Mouse (Mus musculus): ENCODE measurements around the gene Tbx6. TPM values are rescaled to one million over a fixed set of nuclear protein-coding genes. Genes with fewer than 3 reads are reported as not detected.

Gene Tbx6
- polyA plus RNA-seq, 1 experiment from 2014 or later: 0.79 TPM

- Histone ChIP-seq H3K36me3 (ENCODE audit: control insufficient read depth, insufficient read depth, low read length) (peaks cover 7% of the 10 kb centered on the region; the same call in 1 of the 2 replicates), H3K27ac (ENCODE audit: low read depth, low read length) (no peak overlapping the region), H3K9me3 (ENCODE audit: control insufficient read depth, low read length) (no peaks in the 10 kb centered on the region), H3K9ac (ENCODE audit: low read depth, low read length) (no peak overlapping the region), H3K4me1 (replicated peaks; ENCODE audit: control insufficient read depth, insufficient read depth, low read length) (peaks cover 7% of the 10 kb centered on the region), H3K4me3 (ENCODE audit: low read depth, low read length) (no peak overlapping the region), H3K27me3 (ENCODE audit: control insufficient read depth, insufficient read depth, low read length) (no peaks in the 10 kb centered on the region), H3K4me2 (replicated peaks; ENCODE audit: low read depth, low read length) (no peak overlapping the region)
- DNase-seq (ENCODE audit: low spot score): no peak
- 81% methylated on average over 4 of the region's 4 CpGs for WGBS
- ATAC-seq (ENCODE audit: low FRiP score): no peak
Measured at GRCm38 (mm10) chr7:126794271-126794605, 13.0 kb downstream of the Tbx6 start.

GRCm38 (mm10) chr7:126795387-126796317 is 14.4 kb downstream of the Tbx6 start:
- H3K36me3 ChIP-seq (ENCODE audit: control insufficient read depth, insufficient read depth, low read length): 0 out of 2 replicates have a peak, but pooled peaks cover 3% of the 10 kb centered on the region
- H3K4me3 ChIP-seq (ENCODE audit: low read depth, low read length): no peak overlapping the region
- H3K27me3 ChIP-seq (ENCODE audit: control insufficient read depth, insufficient read depth, low read length): no peaks in the 10 kb centered on the region
- no peak overlapping the region for H3K9ac ChIP-seq (ENCODE audit: low read depth, low read length)
- H3K4me1 ChIP-seq (replicated peaks; ENCODE audit: control insufficient read depth, insufficient read depth, low read length): peaks cover 7% of the 10 kb centered on the region
- DNase-seq (ENCODE audit: low spot score) (no peak), ATAC-seq (ENCODE audit: low FRiP score) (no peak)
- no peak overlapping the region for H3K4me2 ChIP-seq (replicated peaks; ENCODE audit: low read depth, low read length)
- H3K27ac ChIP-seq (ENCODE audit: low read depth, low read length): no peak overlapping the region
- 78% methylated on average over 16 of the region's 16 CpGs for WGBS
- H3K9me3 ChIP-seq (ENCODE audit: control insufficient read depth, low read length): no peaks in the 10 kb centered on the region

- ATAC-seq (ENCODE audit: low FRiP score) (no peak), DNase-seq (ENCODE audit: low spot score) (no peak)
- Histone ChIP-seq H3K4me3 (ENCODE audit: low read depth, low read length) (no peak overlapping the region), H3K36me3 (ENCODE audit: control insufficient read depth, insufficient read depth, low read length) (0 out of 2 replicates have a peak, but pooled peaks cover 3% of the 10 kb centered on the region), H3K27me3 (ENCODE audit: control insufficient read depth, insufficient read depth, low read length) (no peaks in the 10 kb centered on the region), H3K4me1 (replicated peaks; ENCODE audit: control insufficient read depth, insufficient read depth, low read length) (peaks cover 2% of the 10 kb centered on the region), H3K4me2 (replicated peaks; ENCODE audit: low read depth, low read length) (no peak overlapping the region), H3K27ac (ENCODE audit: low read depth, low read length) (no peak overlapping the region), H3K9me3 (ENCODE audit: control insufficient read depth, low read length) (no peaks in the 10 kb centered on the region), H3K9ac (ENCODE audit: low read depth, low read length) (no peak overlapping the region)
- 80% methylated on average over 8 of the region's 8 CpGs for WGBS
Measured at GRCm38 (mm10) chr7:126796350-126796932, 15.2 kb downstream of the Tbx6 start.

- Histone ChIP-seq H3K4me1 (replicated peaks; ENCODE audit: control insufficient read depth, insufficient read depth, low read length) (peaks cover 2% of the 10 kb centered on the region), H3K36me3 (ENCODE audit: control insufficient read depth, insufficient read depth, low read length) (0 out of 2 replicates have a peak, but pooled peaks cover 3% of the 10 kb centered on the region), H3K27ac (ENCODE audit: low read depth, low read length) (peak within 1 kb of the TSS; percentile 88), H3K27me3 (ENCODE audit: control insufficient read depth, insufficient read depth, low read length) (no peaks in the 10 kb centered on the region), H3K9me3 (ENCODE audit: control insufficient read depth, low read length) (no peaks in the 10 kb centered on the region), H3K4me3 (ENCODE audit: low read depth, low read length) (peak within 1 kb of the TSS; percentile 75), H3K9ac (ENCODE audit: low read depth, low read length) (peak within 1 kb of the TSS; percentile 88), H3K4me2 (replicated peaks; ENCODE audit: low read depth, low read length) (peak within 1 kb of the TSS; percentile 89)
- WGBS: 35% methylated on average over 21 of the region's 21 CpGs
- DNase-seq (ENCODE audit: low spot score) (no peak), ATAC-seq (ENCODE audit: low FRiP score) (no peak)
Measured at GRCm38 (mm10) chr7:126797411-126798126, 16.3 kb downstream of the Tbx6 start, which contains the start of gene Fam57b. Gene Fam57b (plus strand): TSS chr7:126797668.

- 1% methylated on average over 40 of the region's 40 CpGs for WGBS
- Histone ChIP-seq H3K27me3 (ENCODE audit: control insufficient read depth, insufficient read depth, low read length) (no peaks in the 10 kb centered on the region), H3K36me3 (ENCODE audit: control insufficient read depth, insufficient read depth, low read length) (0 out of 2 replicates have a peak, but pooled peaks cover 3% of the 10 kb centered on the region), H3K9me3 (ENCODE audit: control insufficient read depth, low read length) (no peaks in the 10 kb centered on the region), H3K4me2 (replicated peaks; ENCODE audit: low read depth, low read length) (peak overlapping the region; percentile 89), H3K4me3 (ENCODE audit: low read depth, low read length) (peak overlapping the region; percentile 75), H3K4me1 (replicated peaks; ENCODE audit: control insufficient read depth, insufficient read depth, low read length) (peaks cover 2% of the 10 kb centered on the region), H3K9ac (ENCODE audit: low read depth, low read length) (peak overlapping the region; percentile 88), H3K27ac (ENCODE audit: low read depth, low read length) (peak overlapping the region; percentile 88)
- no peak for ATAC-seq (ENCODE audit: low FRiP score)
- no peak for DNase-seq (ENCODE audit: low spot score)
Measured at GRCm38 (mm10) chr7:126798127-126799049, 17.1 kb downstream of the Tbx6 start.

GRCm38 (mm10) chr7:126799050-126799467 is 17.8 kb downstream of the Tbx6 start:
- Histone ChIP-seq H3K9me3 (ENCODE audit: control insufficient read depth, low read length) (no peaks in the 10 kb centered on the region), H3K4me3 (ENCODE audit: low read depth, low read length) (peak overlapping the region; percentile 75), H3K9ac (ENCODE audit: low read depth, low read length) (peak overlapping the region; percentile 88), H3K4me1 (replicated peaks; ENCODE audit: control insufficient read depth, insufficient read depth, low read length) (peaks cover 2% of the 10 kb centered on the region), H3K4me2 (replicated peaks; ENCODE audit: low read depth, low read length) (peak overlapping the region; percentile 89), H3K27ac (ENCODE audit: low read depth, low read length) (peak overlapping the region; percentile 89), H3K27me3 (ENCODE audit: control insufficient read depth, insufficient read depth, low read length) (no peaks in the 10 kb centered on the region), H3K36me3 (ENCODE audit: control insufficient read depth, insufficient read depth, low read length) (0 out of 2 replicates have a peak, but pooled peaks cover 3% of the 10 kb centered on the region)
- 0% methylated on average over 27 of the region's 36 CpGs for WGBS
- peak; percentile 94 for DNase-seq (ENCODE audit: low spot score)
- ATAC-seq (ENCODE audit: low FRiP score): peak; percentile 96

GRCm38 (mm10) chr7:126799468-126800268 is 18.4 kb downstream of the Tbx6 start:
- DNase-seq (ENCODE audit: low spot score) (peak; percentile 87), ATAC-seq (ENCODE audit: low FRiP score) (peak; percentile 93)
- 2% methylated on average over 38 of the region's 38 CpGs for WGBS
- Histone ChIP-seq H3K9ac (ENCODE audit: low read depth, low read length) (peak overlapping the region; percentile 64), H3K36me3 (ENCODE audit: control insufficient read depth, insufficient read depth, low read length) (0 out of 2 replicates have a peak, but pooled peaks cover 3% of the 10 kb centered on the region), H3K9me3 (ENCODE audit: control insufficient read depth, low read length) (no peaks in the 10 kb centered on the region), H3K4me3 (ENCODE audit: low read depth, low read length) (peak overlapping the region; percentile 75), H3K27me3 (ENCODE audit: control insufficient read depth, insufficient read depth, low read length) (no peaks in the 10 kb centered on the region), H3K4me2 (replicated peaks; ENCODE audit: low read depth, low read length) (peak overlapping the region; percentile 89), H3K27ac (ENCODE audit: low read depth, low read length) (peak overlapping the region; percentile 89), H3K4me1 (replicated peaks; ENCODE audit: control insufficient read depth, insufficient read depth, low read length) (peaks cover 2% of the 10 kb centered on the region)
